Mouse (Mus musculus) limb, embryonic 11.5 days (tissue): Measurements from ENCODE around the gene Tnfrsf9. TPM values are rescaled to one million over a fixed set of nuclear protein-coding genes. Genes with fewer than 3 reads are reported as not detected.

Experiments used
- ATAC-seq: fragments of 200-750 bp; cut with Nextera tagmentation; 2 replicates; pipeline ENCODE4 v1.8.0; 2017; ENCODE audit warnings: low read depth; ENCODE audit not compliant: insufficient number of reproducible peaks, low FRiP score, low TSS enrichment
- DNase-seq: peaks from one replicate; pipeline ENCODE4 v3.0.0-alpha.2; 2015; ENCODE audit warnings: low spot score
- H3K27ac ChIP-seq: fragments of 300-500 bp; sonication (generic); replicated peaks from 2 replicates; pipeline ENCODE4 v1.5.1; 2014; ENCODE audit warnings: low read depth, mild to moderate bottlenecking, low read length
- H3K27me3 ChIP-seq: fragments of 300-500 bp; sonication (generic); 2 replicates; pipeline ENCODE4 v1.6.1; 2014; ENCODE audit warnings: mild to moderate bottlenecking, low read length, mixed read lengths; ENCODE audit not compliant: control insufficient read depth, insufficient read depth
- H3K36me3 ChIP-seq: fragments of 300-500 bp; sonication (generic); 2 replicates; pipeline ENCODE4 v1.6.1; 2014; ENCODE audit warnings: mild to moderate bottlenecking, low read length, moderate library complexity, mixed read lengths; ENCODE audit not compliant: control insufficient read depth, insufficient read depth
- H3K4me1 ChIP-seq: fragments of 300-500 bp; sonication (generic); 2 replicates; pipeline ENCODE4 v1.6.1; 2014; ENCODE audit warnings: low read length, mixed read lengths; ENCODE audit not compliant: control insufficient read depth, insufficient read depth
- H3K4me2 ChIP-seq: fragments of 300-500 bp; sonication (generic); 2 replicates; pipeline ENCODE4 v1.6.1; 2014; ENCODE audit warnings: low read depth, mild to moderate bottlenecking, moderate library complexity; ENCODE audit not compliant: severe bottlenecking
- H3K4me3 ChIP-seq: fragments of 300-500 bp; sonication (generic); 2 replicates; pipeline ENCODE4 v1.5.1; 2014; ENCODE audit warnings: low read depth, low read length
- H3K9ac ChIP-seq: fragments of 300-500 bp; sonication (generic); 2 replicates; pipeline ENCODE4 v1.6.1; 2014; ENCODE audit warnings: mild to moderate bottlenecking, low read length
- H3K9me3 ChIP-seq: fragments of 300-500 bp; sonication (generic); 2 replicates; pipeline ENCODE4 v1.6.1; 2016; ENCODE audit warnings: low read length; ENCODE audit not compliant: control insufficient read depth
- WGBS: fragments of 180-500 bp; shearing (Covaris S2); extraction: QIAGEN DNeasy Blood & Tissue Kit; methylation state at CpG from one replicate; pipeline ENCODE4 v1.1.7; 2014; 5-methylcytosine and 5-hydroxymethylcytosine counted together
- polyA plus RNA-seq: library from polyadenylated mRNA; unstranded; fragments of >200 nt; fragmentation: Nextera tagmentation; extraction: Ambion mirVana; gene quantifications from 2 replicates; pipeline ENCODE4 v1.2.1, GENCODE M21; 2014

Gene Tnfrsf9
- polyA plus RNA-seq, 1 experiment from 2014 or later: 0.69 TPM

DNA sequence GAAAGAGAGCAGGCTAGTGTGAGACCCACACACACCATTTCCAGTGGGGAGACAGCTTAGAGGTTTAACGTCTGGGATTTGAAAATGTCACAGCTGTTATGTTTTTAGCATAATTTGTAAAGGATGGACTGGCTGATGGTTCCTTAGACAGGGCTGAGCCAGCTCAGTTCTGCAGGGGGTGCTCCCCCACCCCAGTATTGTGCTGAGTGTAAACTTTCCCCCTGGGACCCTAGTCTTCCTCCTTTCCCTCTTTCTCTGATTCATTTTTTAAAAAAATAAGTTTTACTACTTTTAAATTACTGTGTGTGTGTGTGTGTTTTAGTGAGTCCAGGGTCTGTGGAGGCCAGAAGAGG is 42.7 kb downstream of the Tnfrsf9 start:
- Histone ChIP-seq H3K27ac (no peak overlapping the region), H3K36me3 (no peaks in the 10 kb centered on the region), H3K4me2 (no peak overlapping the region), H3K4me3 (no peak overlapping the region), H3K9me3 (no peaks in the 10 kb centered on the region), H3K4me1 (no peaks in the 10 kb centered on the region), H3K27me3 (no peaks in the 10 kb centered on the region), H3K9ac (no peak overlapping the region)
- WGBS: 73% methylated on average over 1 of the region's 1 CpGs
- ATAC-seq (no peak), DNase-seq (no peak)

DNA sequence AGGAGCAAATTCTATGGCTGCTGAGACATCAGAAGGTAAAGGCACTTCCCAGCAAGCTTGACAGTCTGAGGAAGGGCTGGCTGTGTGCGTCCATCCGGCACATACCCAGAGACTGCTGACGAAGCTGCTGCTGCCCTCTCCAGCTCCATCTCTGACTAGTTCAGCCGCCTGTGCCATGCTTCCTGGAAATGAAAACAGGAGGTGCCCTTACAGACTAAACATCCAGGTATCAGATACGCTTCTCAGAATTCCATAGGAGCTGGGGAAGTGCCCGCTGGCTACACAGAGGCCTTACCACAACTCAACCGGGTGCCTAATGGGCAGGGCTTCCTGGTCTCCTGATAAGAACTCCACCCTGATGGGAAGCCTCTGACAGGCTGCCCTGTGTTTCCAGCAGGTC is 44.2 kb downstream of the Tnfrsf9 start:
- DNase-seq: no peak
- no peak overlapping the region for H3K9ac ChIP-seq
- H3K36me3 ChIP-seq: no peaks in the 10 kb centered on the region
- no peak overlapping the region for H3K4me2 ChIP-seq
- no peaks in the 10 kb centered on the region for H3K4me1 ChIP-seq
- WGBS: 83% methylated on average over 7 of the region's 7 CpGs
- no peaks in the 10 kb centered on the region for H3K27me3 ChIP-seq
- H3K9me3 ChIP-seq: no peaks in the 10 kb centered on the region
- no peak for ATAC-seq
- H3K27ac ChIP-seq: no peak overlapping the region
- H3K4me3 ChIP-seq: no peak overlapping the region

DNA sequence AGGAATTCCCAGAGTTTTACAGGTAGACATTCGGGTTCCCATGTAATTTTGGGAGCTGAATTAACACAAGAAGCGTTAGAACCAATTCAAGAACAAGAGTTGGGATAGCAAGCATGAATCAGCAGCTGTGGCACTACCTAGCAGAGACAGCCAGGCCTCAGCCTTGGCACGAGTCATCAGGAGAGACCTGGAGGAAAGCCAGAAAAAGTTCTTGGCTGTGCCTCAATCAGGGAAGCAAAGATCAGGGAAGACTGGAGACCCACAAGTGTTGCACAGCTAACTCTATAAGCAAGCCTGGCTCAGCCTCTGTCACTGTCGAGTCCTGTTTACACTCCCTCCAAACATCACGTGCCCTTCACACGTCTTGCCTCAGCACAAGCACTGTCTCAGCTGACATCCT is 47.9 kb downstream of the Tnfrsf9 start:
- no peak overlapping the region for H3K9ac ChIP-seq
- H3K27ac ChIP-seq: no peak overlapping the region
- no peaks in the 10 kb centered on the region for H3K4me1 ChIP-seq
- no peaks in the 10 kb centered on the region for H3K9me3 ChIP-seq
- WGBS: 75% methylated on average over 6 of the region's 6 CpGs
- H3K36me3 ChIP-seq: no peaks in the 10 kb centered on the region
- no peak overlapping the region for H3K4me2 ChIP-seq
- no peaks in the 10 kb centered on the region for H3K27me3 ChIP-seq
- ATAC-seq (no peak), DNase-seq (no peak)
- H3K4me3 ChIP-seq: no peak overlapping the region

DNA sequence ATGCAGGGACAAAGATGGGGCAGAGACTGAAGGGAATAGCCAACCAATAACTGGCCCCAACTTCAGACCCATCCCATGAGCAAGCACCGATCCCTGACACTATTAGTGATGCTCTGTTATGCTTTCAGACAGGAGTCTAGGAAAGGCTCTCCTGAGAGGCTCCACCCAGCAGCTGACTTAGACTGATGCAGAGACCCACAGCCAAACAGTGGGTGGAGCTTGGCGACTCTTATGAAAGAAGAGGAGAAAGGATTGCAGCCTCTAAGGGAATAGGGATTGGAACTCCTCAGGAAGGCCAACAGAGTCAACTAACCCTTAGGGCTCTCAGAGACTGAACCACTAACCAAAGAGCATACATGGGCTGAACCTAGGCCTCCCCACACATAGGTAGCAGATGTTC is 49.3 kb downstream of the Tnfrsf9 start:
- Histone ChIP-seq H3K36me3 (no peaks in the 10 kb centered on the region), H3K4me3 (no peak overlapping the region), H3K4me1 (no peaks in the 10 kb centered on the region), H3K27ac (no peak overlapping the region), H3K27me3 (no peaks in the 10 kb centered on the region), H3K9ac (no peak overlapping the region), H3K9me3 (no peaks in the 10 kb centered on the region), H3K4me2 (no peak overlapping the region)
- ATAC-seq: no peak
- WGBS: 80% methylated on average over 2 of the region's 2 CpGs
- DNase-seq: no peak

DNA sequence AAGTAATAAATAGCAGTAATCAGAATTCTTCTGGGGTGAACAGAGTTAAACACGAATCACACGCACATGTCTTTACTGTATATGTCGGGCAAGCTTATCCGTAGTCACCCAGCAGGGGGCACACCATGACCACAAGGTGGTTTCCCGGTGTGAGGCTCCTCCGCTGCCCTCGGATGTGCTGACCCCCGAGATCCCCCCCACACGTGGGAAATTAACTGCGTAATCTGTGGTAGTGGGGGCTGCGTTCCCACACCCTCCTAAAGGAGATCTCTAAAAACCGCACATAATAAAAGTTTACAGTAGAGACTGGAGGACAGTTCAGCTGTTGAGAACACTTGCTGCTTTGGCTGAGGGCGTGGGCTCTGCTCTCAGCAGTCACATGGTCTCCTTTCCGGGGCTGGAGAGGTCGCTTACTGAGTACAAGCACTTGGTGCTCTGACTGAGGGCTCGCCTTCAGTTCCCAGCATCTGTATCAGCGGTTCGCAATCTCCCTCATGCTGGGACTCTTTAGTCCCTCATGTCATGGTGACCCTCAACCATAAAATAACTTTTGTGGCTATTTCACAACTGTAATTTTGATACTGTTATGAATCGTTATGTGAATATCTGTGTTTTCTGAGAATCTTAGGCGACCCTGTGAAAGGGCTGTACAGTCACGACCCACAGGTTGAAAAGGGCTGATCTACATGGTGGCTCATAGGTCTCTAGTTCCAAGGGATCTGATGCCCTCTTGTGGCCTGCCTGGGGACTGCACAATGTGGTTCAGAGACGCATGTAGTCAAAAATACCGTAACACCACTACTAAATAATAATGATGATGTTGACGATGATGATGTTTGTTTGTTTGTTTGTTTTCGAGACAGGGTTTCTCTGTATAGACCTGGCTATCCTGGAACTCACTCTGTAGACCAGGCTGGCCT is 50.5 kb downstream of the Tnfrsf9 start:
- H3K4me3 ChIP-seq: no peak overlapping the region

DNA sequence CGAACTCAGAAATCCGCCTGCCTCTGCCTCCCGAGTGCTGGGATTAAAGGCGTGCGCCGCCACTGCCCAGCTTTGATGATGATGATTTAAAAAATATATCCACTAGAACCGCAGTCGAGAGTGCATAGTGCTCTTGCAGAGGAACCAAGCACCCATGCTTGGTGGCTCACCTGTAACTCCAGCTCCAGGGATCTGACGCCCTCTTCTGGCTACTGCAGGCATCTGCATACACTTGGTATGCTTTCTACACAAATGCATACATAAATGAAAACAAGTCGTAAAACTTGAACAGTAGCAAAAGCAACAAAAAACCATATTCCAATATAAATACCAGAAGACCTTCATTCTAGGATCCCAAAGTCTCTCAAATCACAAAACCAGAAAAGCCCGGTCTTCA is 51.2 kb downstream of the Tnfrsf9 start:
- DNase-seq (no peak), ATAC-seq (no peak)
- Histone ChIP-seq H3K27me3 (no peaks in the 10 kb centered on the region), H3K27ac (no peak overlapping the region), H3K4me1 (no peaks in the 10 kb centered on the region), H3K36me3 (no peaks in the 10 kb centered on the region), H3K4me3 (no peak overlapping the region), H3K9me3 (no peaks in the 10 kb centered on the region), H3K9ac (no peak overlapping the region), H3K4me2 (no peak overlapping the region)
- 69% methylated on average over 11 of the region's 11 CpGs for WGBS

More for the DNA sequence above, 50.5 kb downstream of the Tnfrsf9 start:
- Histone ChIP-seq H3K4me1 (no peaks in the 10 kb centered on the region), H3K4me2 (peak overlapping the region; percentile 24; the same call in 1 of the 2 replicates), H3K27ac (no peak overlapping the region), H3K36me3 (no peaks in the 10 kb centered on the region), H3K9me3 (no peaks in the 10 kb centered on the region), H3K9ac (no peak overlapping the region), H3K27me3 (no peaks in the 10 kb centered on the region)
- no peak for ATAC-seq
- DNase-seq: peak; percentile 92
- WGBS: 15% methylated on average over 25 of the region's 25 CpGs

DNA sequence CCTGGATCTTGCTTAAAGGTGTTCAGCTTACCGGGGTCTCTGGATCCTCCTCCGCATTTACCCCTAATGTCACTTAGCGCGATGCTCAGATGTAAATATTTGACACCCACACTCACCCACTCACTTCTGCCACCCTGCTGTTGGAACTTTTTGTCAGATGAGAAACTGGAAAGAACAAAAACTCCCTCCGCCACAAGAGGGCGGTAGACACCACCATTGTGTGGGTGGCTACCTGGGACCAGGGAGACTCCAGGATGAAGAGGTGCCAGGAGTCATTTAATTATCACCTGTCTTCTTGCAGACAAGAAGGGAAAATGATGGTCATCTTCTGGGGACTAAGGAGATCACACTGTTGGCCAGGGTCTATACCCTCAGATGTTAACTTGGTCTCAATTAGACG is 52.2 kb downstream of the Tnfrsf9 start:
- Histone ChIP-seq H3K4me3 (no peak overlapping the region), H3K4me2 (no peak overlapping the region), H3K36me3 (no peaks in the 10 kb centered on the region), H3K27me3 (no peaks in the 10 kb centered on the region), H3K9ac (no peak overlapping the region), H3K4me1 (no peaks in the 10 kb centered on the region), H3K27ac (no peak overlapping the region), H3K9me3 (no peaks in the 10 kb centered on the region)
- 20% methylated on average over 7 of the region's 7 CpGs for WGBS
- peak; percentile 78 for DNase-seq
- no peak for ATAC-seq

DNA sequence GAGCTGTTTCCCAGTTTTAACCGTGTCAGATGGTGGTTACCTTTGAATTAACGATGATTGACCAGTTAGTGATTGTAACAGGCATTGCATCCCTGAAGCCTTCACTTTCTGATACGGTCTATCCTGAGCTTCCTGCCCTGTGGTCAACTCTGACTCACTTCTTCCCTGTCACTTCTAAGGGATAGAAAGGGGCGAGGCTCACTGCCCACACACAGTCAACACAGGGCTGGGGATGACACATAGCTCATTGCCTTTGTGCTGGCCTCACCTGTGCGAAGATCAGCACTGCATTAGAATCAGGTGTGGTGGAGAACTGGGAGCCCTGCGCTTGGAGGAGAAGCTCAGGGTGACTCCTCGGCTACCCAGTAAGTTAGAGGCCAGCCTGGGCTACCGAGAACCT is 54.6 kb downstream of the Tnfrsf9 start:
- Histone ChIP-seq H3K9ac (no peak overlapping the region), H3K9me3 (no peaks in the 10 kb centered on the region), H3K36me3 (no peaks in the 10 kb centered on the region), H3K27ac (no peak overlapping the region), H3K4me2 (no peak overlapping the region), H3K4me1 (no peaks in the 10 kb centered on the region), H3K27me3 (no peaks in the 10 kb centered on the region), H3K4me3 (no peak overlapping the region)
- DNase-seq (no peak), ATAC-seq (no peak)
- 86% methylated on average over 8 of the region's 8 CpGs for WGBS

DNA sequence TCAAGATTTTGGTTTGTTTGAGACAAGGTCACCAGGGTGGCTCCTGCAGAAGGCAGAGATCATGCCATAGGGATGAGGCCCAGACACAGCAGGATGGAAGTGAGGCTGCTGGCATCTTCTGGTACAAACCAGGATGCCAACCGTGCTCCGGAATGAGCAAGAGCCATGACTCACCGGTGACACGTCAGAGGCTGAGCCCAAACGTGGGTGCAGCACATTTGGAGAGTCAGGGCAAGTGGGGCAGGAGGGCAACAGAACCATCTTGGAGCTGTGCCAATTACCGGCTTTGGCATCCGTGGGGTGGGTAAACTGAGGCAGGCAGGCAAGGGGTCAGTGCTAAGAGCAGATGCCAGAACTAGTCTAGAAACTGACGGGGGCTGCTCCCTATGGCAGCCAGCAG is 58.9 kb downstream of the Tnfrsf9 start:
- Histone ChIP-seq H3K9me3 (no peaks in the 10 kb centered on the region), H3K27ac (no peak overlapping the region), H3K36me3 (no peaks in the 10 kb centered on the region), H3K4me1 (no peaks in the 10 kb centered on the region), H3K9ac (no peak overlapping the region), H3K27me3 (no peaks in the 10 kb centered on the region), H3K4me2 (no peak overlapping the region), H3K4me3 (no peak overlapping the region)
- no peak for ATAC-seq
- DNase-seq: no peak
- 84% methylated on average over 8 of the region's 8 CpGs for WGBS
